ENCODE assay signal across 25 mouse cellular contexts in the genomic region with DNA sequence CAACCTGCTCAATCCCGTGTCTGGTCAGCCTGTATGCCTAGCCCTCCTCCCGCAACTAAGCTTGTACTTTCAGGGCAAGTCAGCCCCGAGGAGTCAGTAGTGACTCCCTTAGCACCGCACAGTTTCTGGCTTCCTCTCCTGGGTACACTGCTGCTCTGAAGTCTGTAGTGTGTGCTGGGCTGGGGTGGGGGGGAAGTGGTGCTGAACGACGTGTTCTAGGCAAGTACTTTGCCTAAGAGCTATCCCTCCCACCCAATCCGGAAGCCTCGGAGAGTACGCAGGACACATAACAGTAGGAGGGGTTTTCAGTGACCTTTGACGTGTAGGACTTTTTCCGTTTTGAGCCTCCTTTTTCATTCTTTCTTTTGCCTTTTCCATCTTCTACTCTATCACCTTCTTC. TPM values are rescaled to one million over a fixed set of nuclear protein-coding genes. Genes with fewer than 3 reads are reported as not detected.
"Had no signal": no experiment of that assay in that cellular context is flagged by ENCODE, and none has a peak within 500 bp of the region (broad histone marks: within the 10 kb centered on the region; RNA-seq: fewer than 3 reads in every experiment).

No protein-coding gene starts in this region.

- ATAC-seq: intestine, embryonic 16.5 days; liver, embryonic 12.5 days had no signal

- H3K4me1 ChIP-seq: limb, embryonic 15.5 days; liver, embryonic 12.5 days; midbrain, embryonic 10.5 days; neural tube, embryonic 15.5 days had no signal

- H3K27me3 ChIP-seq: limb, embryonic 15.5 days; neural tube, embryonic 15.5 days had no signal

- DNase-seq: kidney, adult 9 months; lung, embryonic 14.5 days; lung, postnatal 10 days; lung, postnatal 4 days; midbrain, embryonic 14.5 days; spleen, adult 18-20 months; thymus, adult 18-20 months; thymus, postnatal 25 days had no signal

- H3K27ac ChIP-seq: left cerebral cortex, adult 2 months; limb, embryonic 15.5 days; liver, embryonic 12.5 days; midbrain, embryonic 10.5 days; neural tube, embryonic 15.5 days had no signal

- H3K9me3 ChIP-seq: limb, embryonic 15.5 days; liver, embryonic 12.5 days; midbrain, embryonic 10.5 days; neural tube, embryonic 15.5 days had no signal

- H3K4me3 ChIP-seq: left cerebral cortex, adult 2 months; limb, embryonic 15.5 days; liver, embryonic 12.5 days; midbrain, embryonic 10.5 days; myocyte; neural tube, embryonic 15.5 days had no signal

- H3K9ac ChIP-seq: limb, embryonic 15.5 days; liver, embryonic 12.5 days; lung, embryonic 14.5 days; neural tube, embryonic 15.5 days had no signal

- H3K36me3 ChIP-seq: liver, embryonic 12.5 days had no signal

- H3K4me2 ChIP-seq: limb, embryonic 15.5 days; liver, embryonic 12.5 days; lung, embryonic 14.5 days; neural tube, embryonic 15.5 days had no signal

RNA-seq across cellular contexts. Expression of a gene that starts 43.8 kb away (rescaled TPM):
- total RNA-seq: layer of hippocampus, adult 8-10 months; layer of hippocampus, postnatal 25 days; left cerebral cortex, adult 2 months; left cerebral cortex, postnatal 25 days; megakaryocyte, adult 5-6 weeks had no signal
- polyA plus RNA-seq: intestine, embryonic 16.5 days; large intestine, adult 2 months; limb, embryonic 11.5 days; limb, embryonic 15.5 days; liver, embryonic 12.5 days; liver, embryonic 16.5 days; lung, embryonic 14.5 days; midbrain, embryonic 10.5 days; midbrain, embryonic 14.5 days; myocyte; neural tube, embryonic 11.5 days; neural tube, embryonic 15.5 days; stomach, embryonic 14.5 days; urinary bladder, adult 2 months had no signal
